In the genomic region with DNA sequence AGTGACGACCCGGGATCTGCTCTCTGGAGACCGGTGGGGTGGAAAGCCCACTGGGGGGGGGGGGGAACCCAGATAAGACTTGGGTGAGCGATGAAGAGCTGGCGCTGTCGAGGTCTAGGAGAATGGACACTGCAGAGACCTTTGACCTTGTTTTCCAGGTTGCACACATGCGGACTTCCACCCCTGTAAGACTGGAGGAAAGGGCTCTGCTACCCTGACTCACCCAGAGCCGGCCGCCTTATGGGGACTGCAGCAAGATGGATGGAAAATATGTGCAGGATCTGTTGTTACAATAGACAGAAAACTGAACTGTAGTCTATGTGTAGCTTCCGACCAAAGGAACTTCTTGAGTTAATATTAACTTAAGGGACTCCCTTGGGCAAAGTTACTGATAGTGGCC, we compare ENCODE assay signal across 8 mouse cellular contexts. TPM values are rescaled to one million over a fixed set of nuclear protein-coding genes. Genes with fewer than 3 reads are reported as not detected.
DNase-seq lines count a peak whose midpoint lies in the region; ATAC-seq lines count a peak whose summit lies in the region.

No protein-coding gene starts in this region.

- no peaks in the 10 kb centered on the region for H3K9me3 ChIP-seq in megakaryocyte, embryonic 14.5 days
- no peaks in the 10 kb centered on the region for H3K9me3 ChIP-seq in hindbrain, embryonic 11.5 days (ENCODE audit: control insufficient read depth, low read length)

- H3K27ac ChIP-seq in hindbrain, embryonic 11.5 days (ENCODE audit: low read depth, low read length) = peak overlapping the region; percentile 98

- H3K4me2 ChIP-seq in hindbrain, embryonic 11.5 days (replicated peaks; ENCODE audit: low read depth, low read length) = peak overlapping the region; percentile 70

- peaks cover 35% of the 10 kb centered on the region for H3K4me1 ChIP-seq in megakaryocyte, embryonic 14.5 days
- H3K4me1 ChIP-seq in hindbrain, embryonic 11.5 days (replicated peaks; ENCODE audit: control insufficient read depth, insufficient read depth, low read length) = no peaks in the 10 kb centered on the region; the same call in 1 of the 2 replicates

- no peak for ATAC-seq in megakaryocyte, adult 5-6 weeks (ENCODE audit: poor library complexity, severe bottlenecking)
- ATAC-seq in hindbrain, embryonic 11.5 days (ENCODE audit: low FRiP score) = no peak
- 0 out of 2 replicates have a peak, but pooled peaks have one; percentile 2 for ATAC-seq in megakaryocyte-erythroid progenitor cell, adult 5-6 weeks (replicated peaks; ENCODE audit: low FRiP score, low TSS enrichment, poor library complexity, severe bottlenecking)
- ATAC-seq in megakaryocyte progenitor cell, adult 5-6 weeks (replicated peaks; ENCODE audit: poor library complexity) = no peak

- WGBS in hindbrain, embryonic 11.5 days = under 1% methylated on average over 10 of the region's 10 CpGs

- peak overlapping the region; percentile 93 for H3K9ac ChIP-seq in hindbrain, embryonic 11.5 days (ENCODE audit: low read depth, low read length)

- H3K4me3 ChIP-seq in megakaryocyte, embryonic 14.5 days (replicated peaks) = peak overlapping the region; percentile 93
- peak overlapping the region; percentile 95 for H3K4me3 ChIP-seq in hindbrain, embryonic 11.5 days (ENCODE audit: low read depth, low read length)

- DNase-seq in c-Kit-positive CD71-positive TER-119-negative erythroid progenitor cells, embryonic 14.5 days (ENCODE audit: low read depth) = peak; percentile 44
- no peak for DNase-seq in hindbrain, embryonic 11.5 days (ENCODE audit: low spot score)
- DNase-seq in right cerebral cortex, postnatal 10 days (ENCODE audit: low spot score in 2 of 2) = no peak
- no peak for DNase-seq in cerebellum, postnatal 4 days (ENCODE audit: low spot score in 2 of 2)

- peaks cover 23% of the 10 kb centered on the region for H3K36me3 ChIP-seq in megakaryocyte, embryonic 14.5 days (replicated peaks; ENCODE audit: low read length)
- H3K36me3 ChIP-seq in hindbrain, embryonic 11.5 days (ENCODE audit: control insufficient read depth, insufficient read depth, low read length) = no peaks in the 10 kb centered on the region

- no peaks in the 10 kb centered on the region for H3K27me3 ChIP-seq in megakaryocyte, embryonic 14.5 days (replicated peaks)
- H3K27me3 ChIP-seq in hindbrain, embryonic 11.5 days (ENCODE audit: control insufficient read depth, insufficient read depth, low read length) = no peaks in the 10 kb centered on the region

RNA-seq across cellular contexts. Expression of gene Ggnbp2, which starts 0.4 kb away (rescaled TPM):
- 2.2 and 30.3 TPM in 2 replicates for polyA plus RNA-seq in megakaryocyte, embryonic 14.5 days (2012; ENCODE audit: insufficient read depth, low replicate concordance)
- 129 and 131 TPM in 2 replicates for total RNA-seq in megakaryocyte, adult 5-6 weeks (2015)
- total RNA-seq in megakaryocyte, adult 5-6 weeks (2017) = 164 and 179 TPM in 2 replicates
- 77.1 and 77.3 TPM in 2 replicates for polyA plus RNA-seq in hindbrain, embryonic 11.5 days (2014; fragmentation: Nextera tagmentation; extraction: Ambion mirVana)
- total RNA-seq in megakaryocyte-erythroid progenitor cell, adult 5-6 weeks (2014; fragmentation: Nextera tagmentation) = 91.1 and 108 TPM in 2 replicates
- total RNA-seq in megakaryocyte-erythroid progenitor cell, adult 5-6 weeks (2017) = 155 and 184 TPM in 2 replicates
- 118 and 133 TPM in 2 replicates for total RNA-seq in megakaryocyte progenitor cell, adult 5-6 weeks (2015)
- total RNA-seq in megakaryocyte progenitor cell, adult 5-6 weeks (2017) = 114 and 143 TPM in 2 replicates

RNA-seq across cellular contexts. Expression of gene Myo19, which starts 8.9 kb away (rescaled TPM):
- 2.8 and 3.3 TPM in 2 replicates for polyA plus RNA-seq in megakaryocyte, embryonic 14.5 days (2012; ENCODE audit: insufficient read depth, low replicate concordance)
- total RNA-seq in megakaryocyte, adult 5-6 weeks (2015) = 1.2 and 2.1 TPM in 2 replicates
- total RNA-seq in megakaryocyte, adult 5-6 weeks (2017) = 1.4 and 2.8 TPM in 2 replicates
- polyA plus RNA-seq in hindbrain, embryonic 11.5 days (2014; fragmentation: Nextera tagmentation; extraction: Ambion mirVana) = 7.2 and 7.7 TPM in 2 replicates
- total RNA-seq in megakaryocyte-erythroid progenitor cell, adult 5-6 weeks (2014; fragmentation: Nextera tagmentation) = 15.2 and 24.5 TPM in 2 replicates
- 3.5 and 10.3 TPM in 2 replicates for total RNA-seq in megakaryocyte-erythroid progenitor cell, adult 5-6 weeks (2017)
- total RNA-seq in megakaryocyte progenitor cell, adult 5-6 weeks (2015) = 6.6 and 9.0 TPM in 2 replicates
- 4.3 and 4.5 TPM in 2 replicates for total RNA-seq in megakaryocyte progenitor cell, adult 5-6 weeks (2017)

RNA-seq across cellular contexts. Expression of gene Pigw, which starts 9.0 kb away (rescaled TPM):
- polyA plus RNA-seq in megakaryocyte, embryonic 14.5 days (2012; ENCODE audit: insufficient read depth, low replicate concordance) = 0.58 TPM in 1 of 2 replicates, not detected in the other
- total RNA-seq in megakaryocyte, adult 5-6 weeks (2015) = 2.1 and 2.8 TPM in 2 replicates
- 3.3 and 3.6 TPM in 2 replicates for total RNA-seq in megakaryocyte, adult 5-6 weeks (2017)
- 3.8 and 4.0 TPM in 2 replicates for polyA plus RNA-seq in hindbrain, embryonic 11.5 days (2014; fragmentation: Nextera tagmentation; extraction: Ambion mirVana)
- total RNA-seq in megakaryocyte-erythroid progenitor cell, adult 5-6 weeks (2014; fragmentation: Nextera tagmentation) = 10.2 and 11.1 TPM in 2 replicates
- 12.3 and 14.5 TPM in 2 replicates for total RNA-seq in megakaryocyte-erythroid progenitor cell, adult 5-6 weeks (2017)
- total RNA-seq in megakaryocyte progenitor cell, adult 5-6 weeks (2015) = 4.6 and 7.0 TPM in 2 replicates
- 3.3 and 4.1 TPM in 2 replicates for total RNA-seq in megakaryocyte progenitor cell, adult 5-6 weeks (2017)

RNA-seq across cellular contexts. Expression of gene Dhrs11, which starts 42.3 kb away (rescaled TPM):
- polyA plus RNA-seq in megakaryocyte, embryonic 14.5 days (2012; ENCODE audit: insufficient read depth, low replicate concordance) = 17.6 and 18.7 TPM in 2 replicates
- 24.0 and 26.1 TPM in 2 replicates for total RNA-seq in megakaryocyte, adult 5-6 weeks (2015)
- total RNA-seq in megakaryocyte, adult 5-6 weeks (2017) = 10.2 and 15.0 TPM in 2 replicates
- 12.4 and 15.2 TPM in 2 replicates for polyA plus RNA-seq in hindbrain, embryonic 11.5 days (2014; fragmentation: Nextera tagmentation; extraction: Ambion mirVana)
- 48.3 and 77.1 TPM in 2 replicates for total RNA-seq in megakaryocyte-erythroid progenitor cell, adult 5-6 weeks (2014; fragmentation: Nextera tagmentation)
- 22.0 and 43.6 TPM in 2 replicates for total RNA-seq in megakaryocyte-erythroid progenitor cell, adult 5-6 weeks (2017)
- 21.0 and 23.1 TPM in 2 replicates for total RNA-seq in megakaryocyte progenitor cell, adult 5-6 weeks (2015)
- 14.7 and 20.1 TPM in 2 replicates for total RNA-seq in megakaryocyte progenitor cell, adult 5-6 weeks (2017)

RNA-seq across cellular contexts. Expression of gene Znhit3, which starts 45.1 kb away (rescaled TPM):
- 0.40 TPM in 1 of 2 replicates, not detected in the other for polyA plus RNA-seq in megakaryocyte, embryonic 14.5 days (2012; ENCODE audit: insufficient read depth, low replicate concordance)
- 20.8 and 21.8 TPM in 2 replicates for total RNA-seq in megakaryocyte, adult 5-6 weeks (2015)
- 14.6 and 14.9 TPM in 2 replicates for total RNA-seq in megakaryocyte, adult 5-6 weeks (2017)
- polyA plus RNA-seq in hindbrain, embryonic 11.5 days (2014; fragmentation: Nextera tagmentation; extraction: Ambion mirVana) = 68.5 and 71.5 TPM in 2 replicates
- total RNA-seq in megakaryocyte-erythroid progenitor cell, adult 5-6 weeks (2014; fragmentation: Nextera tagmentation) = 32.7 and 51.7 TPM in 2 replicates
- total RNA-seq in megakaryocyte-erythroid progenitor cell, adult 5-6 weeks (2017) = 31.9 and 41.2 TPM in 2 replicates
- total RNA-seq in megakaryocyte progenitor cell, adult 5-6 weeks (2015) = 43.9 and 48.9 TPM in 2 replicates
- 27.1 and 32.3 TPM in 2 replicates for total RNA-seq in megakaryocyte progenitor cell, adult 5-6 weeks (2017)
